Mouse (Mus musculus) adrenal gland, adult 18-20 months (tissue): ENCODE measurements around the gene Mtss1l. TPM values are rescaled to one million over a fixed set of nuclear protein-coding genes. Genes with fewer than 3 reads are reported as not detected.

Source experiments
- DNase-seq, 2 experiments: peaks; one replicate each; pipeline ENCODE4 v3.0.0; 2021 to 2022; ENCODE audit warnings: low spot score in 2 of 2
- total RNA-seq, 2 experiments: library from RNA; stranded (reverse); gene quantifications; 1 replicate in 1 of 2; 2 replicates in 1 of 2; pipeline ENCODE4 v1.2.3; 2021

Gene Mtss1l
- total RNA-seq, 2 experiments from 2014 or later: 18.6 to 20.0 TPM

- DNase-seq: no peak
Observed at GRCm38 (mm10) chr8:110705391-110706287, 15.6 kb upstream of the Mtss1l start.

- DNase-seq: no peak
Observed at GRCm38 (mm10) chr8:110706288-110706870, 14.9 kb upstream of the Mtss1l start.

- DNase-seq: no peak
Observed at GRCm38 (mm10) chr8:110708429-110708828, 12.8 kb upstream of the Mtss1l start.

- DNase-seq: no peak
Observed at GRCm38 (mm10) chr8:110710593-110710992, 10.7 kb upstream of the Mtss1l start.

GRCm38 (mm10) chr8:110711271-110711934, 9.9 kb upstream of the Mtss1l start:
- DNase-seq: no peak

GRCm38 (mm10) chr8:110713073-110713472, 8.2 kb upstream of the Mtss1l start:
- DNase-seq: no peak

GRCm38 (mm10) chr8:110714827-110715519, 6.3 kb upstream of the Mtss1l start:
- no peak for DNase-seq

GRCm38 (mm10) chr8:110716075-110716474, 5.2 kb upstream of the Mtss1l start:
- peak; percentile 34 to 40 for DNase-seq

- no peak for DNase-seq
Observed at GRCm38 (mm10) chr8:110717131-110717530, 4.1 kb upstream of the Mtss1l start.

GRCm38 (mm10) chr8:110718209-110718968, 2.9 kb upstream of the Mtss1l start:
- no peak for DNase-seq

- no peak for DNase-seq
Observed at GRCm38 (mm10) chr8:110718969-110719670, 2.2 kb upstream of the Mtss1l start.

GRCm38 (mm10) chr8:110719898-110720653, 1.2 kb upstream of the Mtss1l start:
- no peak for DNase-seq

- peak; percentile 50 to 58 for DNase-seq
Observed at GRCm38 (mm10) chr8:110721606-110722413, 534 bp downstream of the Mtss1l start.

GRCm38 (mm10) chr8:110722414-110723011, 1.2 kb downstream of the Mtss1l start:
- DNase-seq: no peak

GRCm38 (mm10) chr8:110724493-110724892, 3.2 kb downstream of the Mtss1l start:
- no peak for DNase-seq

- no peak for DNase-seq
Observed at GRCm38 (mm10) chr8:110725084-110725838, 4.0 kb downstream of the Mtss1l start.

GRCm38 (mm10) chr8:110726893-110727292, 5.6 kb downstream of the Mtss1l start:
- DNase-seq: peak; percentile 66 to 67
